Mouse (Mus musculus) intestine, embryonic 16.5 days (tissue): Measurements from ENCODE around the gene Ankrd33. TPM values are rescaled to one million over a fixed set of nuclear protein-coding genes. Genes with fewer than 3 reads are reported as not detected.
A peak's percentile ranks its signal among the peaks of the same experiment; 100 is the strongest.

Source experiments
- ATAC-seq: fragments of 200-750 bp; cut with Nextera tagmentation; 2 replicates; pipeline ENCODE4 v1.8.0; 2017; ENCODE audit warnings: moderate TSS enrichment, moderate library complexity
- H3K27ac ChIP-seq: fragments of 300-500 bp; sonication (generic); 2 replicates; pipeline ENCODE4 v1.5.1; 2014; ENCODE audit warnings: mild to moderate bottlenecking, low read length
- H3K27me3 ChIP-seq: fragments of 300-500 bp; sonication (generic); replicated peaks from 2 replicates; pipeline ENCODE4 v1.6.1; 2014; ENCODE audit warnings: low read length, control low read depth, mixed read lengths; ENCODE audit not compliant: control insufficient read depth, insufficient read depth
- H3K36me3 ChIP-seq: fragments of 300-500 bp; sonication (generic); 2 replicates; pipeline ENCODE4 v1.6.1; 2014; ENCODE audit warnings: low read length, control low read depth; ENCODE audit not compliant: control insufficient read depth, insufficient read depth
- H3K4me1 ChIP-seq: fragments of 300-500 bp; sonication (generic); 2 replicates; pipeline ENCODE4 v1.6.1; 2014; ENCODE audit warnings: low read length, control low read depth, mixed read lengths; ENCODE audit not compliant: control insufficient read depth, insufficient read depth
- H3K4me2 ChIP-seq: fragments of 300-500 bp; sonication (generic); 2 replicates; pipeline ENCODE4 v1.6.1; 2014; ENCODE audit warnings: low read depth, low read length, control low read depth
- H3K4me3 ChIP-seq: fragments of 300-500 bp; sonication (generic); 2 replicates; pipeline ENCODE4 v1.5.1; 2014; ENCODE audit warnings: mild to moderate bottlenecking, low read length
- H3K9ac ChIP-seq: fragments of 300-500 bp; sonication (generic); 2 replicates; pipeline ENCODE4 v1.6.1; 2014; ENCODE audit warnings: low read depth, low read length
- H3K9me3 ChIP-seq: fragments of 300-500 bp; sonication (generic); 2 replicates; pipeline ENCODE4 v1.6.1; 2016; ENCODE audit warnings: low read length, control low read depth; ENCODE audit not compliant: control insufficient read depth
- WGBS: fragments of 180-500 bp; shearing (Covaris S2); extraction: QIAGEN DNeasy Blood & Tissue Kit; methylation state at CpG from one replicate; pipeline ENCODE4 v1.1.7; 2014; 5-methylcytosine and 5-hydroxymethylcytosine counted together
- polyA plus RNA-seq: library from polyadenylated mRNA; unstranded; fragments of >200 nt; fragmentation: Nextera tagmentation; extraction: Ambion mirVana; gene quantifications from 2 replicates; pipeline ENCODE4 v1.2.1, GENCODE M21; 2015

Ankrd33 gene
- polyA plus RNA-seq, 1 experiment from 2014 or later, result not detected

- Histone ChIP-seq H3K27ac (peak overlapping the region; percentile 53), H3K9me3 (no peaks in the 10 kb centered on the region), H3K9ac (peak overlapping the region; percentile 37; the same call in 1 of the 2 replicates), H3K4me2 (peak overlapping the region; percentile 47), H3K27me3 (no peaks in the 10 kb centered on the region), H3K36me3 (peaks cover 5% of the 10 kb centered on the region), H3K4me1 (peaks cover 58% of the 10 kb centered on the region), H3K4me3 (0 out of 2 replicates have a peak overlapping the region, but pooled peaks have one; percentile 9)
- WGBS, result 48% methylated on average over 6 of the region's 6 CpGs
- ATAC-seq, result no peak
These were observed 25.0 kb downstream of the Ankrd33 start for GRCm38 (mm10) chr15:101140587-101140986.

GRCm38 (mm10) chr15:101141061-101141541, 25.5 kb downstream of the Ankrd33 start:
- H3K27ac ChIP-seq, result peak overlapping the region; percentile 53
- no peaks in the 10 kb centered on the region for H3K9me3 ChIP-seq
- peaks cover 5% of the 10 kb centered on the region for H3K36me3 ChIP-seq
- H3K4me3 ChIP-seq, result 0 out of 2 replicates have a peak overlapping the region, but pooled peaks have one; percentile 9
- no peaks in the 10 kb centered on the region for H3K27me3 ChIP-seq
- 4% methylated on average over 7 of the region's 14 CpGs for WGBS
- ATAC-seq, result peak; percentile 57
- H3K9ac ChIP-seq, result 0 out of 2 replicates have a peak overlapping the region, but pooled peaks have one; percentile 37
- H3K4me2 ChIP-seq, result peak overlapping the region; percentile 47
- peaks cover 63% of the 10 kb centered on the region for H3K4me1 ChIP-seq

- WGBS, result 57% methylated on average over 8 of the region's 8 CpGs
- peaks cover 70% of the 10 kb centered on the region for H3K4me1 ChIP-seq
- H3K27me3 ChIP-seq, result no peaks in the 10 kb centered on the region
- no peak overlapping the region for H3K4me2 ChIP-seq
- no peak overlapping the region for H3K9ac ChIP-seq
- ATAC-seq, result no peak
- no peak overlapping the region for H3K27ac ChIP-seq
- no peaks in the 10 kb centered on the region for H3K9me3 ChIP-seq
- no peak overlapping the region for H3K4me3 ChIP-seq
- H3K36me3 ChIP-seq, result no peaks in the 10 kb centered on the region; the same call in 1 of the 2 replicates
These were observed 27.1 kb downstream of the Ankrd33 start for GRCm38 (mm10) chr15:101142672-101143071.

GRCm38 (mm10) chr15:101143494-101143893, 27.9 kb downstream of the Ankrd33 start:
- Histone ChIP-seq H3K36me3 (no peaks in the 10 kb centered on the region; the same call in 1 of the 2 replicates), H3K4me3 (no peak overlapping the region), H3K27ac (peak overlapping the region; percentile 31; the same call in 1 of the 2 replicates), H3K9me3 (no peaks in the 10 kb centered on the region), H3K9ac (peak overlapping the region; percentile 67), H3K4me1 (peaks cover 72% of the 10 kb centered on the region), H3K27me3 (no peaks in the 10 kb centered on the region), H3K4me2 (peak overlapping the region; percentile 4; the same call in 1 of the 2 replicates)
- ATAC-seq, result no peak
- 32% methylated on average over 8 of the region's 8 CpGs for WGBS

- Histone ChIP-seq H3K36me3 (no peaks in the 10 kb centered on the region; the same call in 1 of the 2 replicates), H3K27ac (peak overlapping the region; percentile 97), H3K27me3 (no peaks in the 10 kb centered on the region), H3K4me3 (peak overlapping the region; percentile 41), H3K4me2 (peak overlapping the region; percentile 57), H3K9me3 (no peaks in the 10 kb centered on the region), H3K9ac (peak overlapping the region; percentile 67), H3K4me1 (peaks cover 66% of the 10 kb centered on the region)
- no peak for ATAC-seq
- 85% methylated on average over 5 of the region's 5 CpGs for WGBS
These were observed 28.6 kb downstream of the Ankrd33 start for GRCm38 (mm10) chr15:101144176-101144575.

- 55% methylated on average over 8 of the region's 8 CpGs for WGBS
- Histone ChIP-seq H3K9ac (peak overlapping the region; percentile 67), H3K36me3 (no peaks in the 10 kb centered on the region; the same call in 1 of the 2 replicates), H3K9me3 (no peaks in the 10 kb centered on the region), H3K4me1 (peaks cover 59% of the 10 kb centered on the region), H3K4me2 (peak overlapping the region; percentile 57), H3K27me3 (no peaks in the 10 kb centered on the region), H3K27ac (peak overlapping the region; percentile 97), H3K4me3 (peak overlapping the region; percentile 41)
- ATAC-seq, result peak; percentile 6; the same call in 1 of the 2 replicates
These were observed 29.2 kb downstream of the Ankrd33 start for GRCm38 (mm10) chr15:101144779-101145178.

GRCm38 (mm10) chr15:101145424-101146099, 30.0 kb downstream of the Ankrd33 start:
- 7% methylated on average over 19 of the region's 19 CpGs for WGBS
- peaks cover 52% of the 10 kb centered on the region for H3K4me1 ChIP-seq

GRCm38 (mm10) chr15:101146100-101146965, 30.8 kb downstream of the Ankrd33 start:
- H3K4me3 ChIP-seq, result no peak overlapping the region
- peak overlapping the region; percentile 64 for H3K27ac ChIP-seq
- no peaks in the 10 kb centered on the region for H3K27me3 ChIP-seq
- H3K4me1 ChIP-seq, result peaks cover 47% of the 10 kb centered on the region
- H3K9ac ChIP-seq, result peak overlapping the region; percentile 62
- no peaks in the 10 kb centered on the region for H3K36me3 ChIP-seq
- no peaks in the 10 kb centered on the region for H3K9me3 ChIP-seq
- WGBS, result 53% methylated on average over 15 of the region's 15 CpGs
- no peak for ATAC-seq
- peak overlapping the region; percentile 57 for H3K4me2 ChIP-seq

More at GRCm38 (mm10) chr15:101145424-101146099, 30.0 kb downstream of the Ankrd33 start:
- peak overlapping the region; percentile 41 for H3K4me3 ChIP-seq
- H3K4me2 ChIP-seq, result peak overlapping the region; percentile 57
- no peaks in the 10 kb centered on the region for H3K9me3 ChIP-seq
- peak overlapping the region; percentile 67 for H3K9ac ChIP-seq
- peak overlapping the region; percentile 97 for H3K27ac ChIP-seq
- H3K27me3 ChIP-seq, result no peaks in the 10 kb centered on the region
- H3K36me3 ChIP-seq, result no peaks in the 10 kb centered on the region; the same call in 1 of the 2 replicates
- peak; percentile 95 for ATAC-seq
